Mouse (Mus musculus) midbrain, postnatal 0 days (tissue): ENCODE measurements around the gene Acbd4. TPM values are rescaled to one million over a fixed set of nuclear protein-coding genes. Genes with fewer than 3 reads are reported as not detected.

Source experiments
- ATAC-seq: fragments of 200-750 bp; cut with Nextera tagmentation; 2 replicates; pipeline ENCODE4 v1.8.0; 2017; ENCODE audit warnings: moderate number of reproducible peaks, mild to moderate bottlenecking, moderate TSS enrichment, moderate library complexity; ENCODE audit not compliant: low FRiP score
- DNase-seq: peaks from one replicate; pipeline ENCODE4 v3.0.0-alpha.2; 2015; ENCODE audit warnings: low spot score
- H3K27ac ChIP-seq: fragments of 300-500 bp; sonication (generic); 2 replicates; pipeline ENCODE4 v1.5.1; 2014; ENCODE audit warnings: low read depth, mild to moderate bottlenecking, low read length, mixed read lengths
- H3K27me3 ChIP-seq: fragments of 300-500 bp; sonication (generic); 2 replicates; pipeline ENCODE4 v1.6.1; 2014; ENCODE audit warnings: low read length, control low read depth, mixed read lengths; ENCODE audit not compliant: insufficient read depth
- H3K36me3 ChIP-seq: fragments of 300-500 bp; sonication (generic); 2 replicates; pipeline ENCODE4 v1.6.1; 2014; ENCODE audit warnings: low read length, control low read depth, mixed read lengths; ENCODE audit not compliant: insufficient read depth
- H3K4me1 ChIP-seq: fragments of 300-500 bp; sonication (generic); 2 replicates; pipeline ENCODE4 v1.6.1; 2014; ENCODE audit warnings: mild to moderate bottlenecking, control low read depth, antibody characterized with exemption, low read length, mixed read lengths; ENCODE audit not compliant: insufficient read depth
- H3K4me2 ChIP-seq: fragments of 300-500 bp; sonication (generic); 2 replicates; pipeline ENCODE4 v1.6.1; 2014; ENCODE audit warnings: low read depth, mild to moderate bottlenecking, low read length, mixed read lengths; ENCODE audit not compliant: poor library complexity, severe bottlenecking
- H3K4me3 ChIP-seq: fragments of 300-500 bp; sonication (generic); 2 replicates; pipeline ENCODE4 v1.5.1; 2014; ENCODE audit warnings: low read depth, mild to moderate bottlenecking, low read length, moderate library complexity
- H3K9ac ChIP-seq: fragments of 300-500 bp; sonication (generic); replicated peaks from 2 replicates; pipeline ENCODE4 v1.6.1; 2014; ENCODE audit warnings: mild to moderate bottlenecking, low read length, moderate library complexity, mixed read lengths; ENCODE audit not compliant: poor library complexity, severe bottlenecking
- H3K9me3 ChIP-seq: fragments of 300-500 bp; sonication (generic); 2 replicates; pipeline ENCODE4 v1.6.1; 2016; ENCODE audit warnings: low read length, control low read depth
- CTCF ChIP-seq: IDR thresholded peaks from 2 replicates; pipeline ENCODE4 v1.5.1; 2016; ENCODE audit warnings: antibody characterized with exemption, mild to moderate bottlenecking
- WGBS: fragments of 180-500 bp; shearing (Covaris S2); extraction: QIAGEN DNeasy Blood & Tissue Kit; methylation state at CpG from one replicate; pipeline ENCODE4 v1.1.7; 2014; 5-methylcytosine and 5-hydroxymethylcytosine counted together
- polyA plus RNA-seq: library from polyadenylated mRNA; unstranded; fragments of >200 nt; fragmentation: Nextera tagmentation; extraction: Ambion mirVana; gene quantifications from 2 replicates; pipeline ENCODE4 v1.2.1, GENCODE M21; 2015
- total RNA-seq: library from RNA; depleted of rRNA; stranded (reverse); fragments of >200 nt; gene quantifications from 2 replicates; pipeline ENCODE4 v1.2.3, GENCODE M21; 2014

Gene Acbd4
- total and polyA plus RNA-seq, 2 experiments from 2014 or later: 17.5 to 22.9 TPM

GRCm38 (mm10) chr11:103095107-103095670 lies 6.3 kb upstream of the Acbd4 start:
- WGBS: 55% methylated on average over 9 of the region's 9 CpGs
- Histone ChIP-seq H3K4me3 (no peak overlapping the region), H3K9me3 (no peaks in the 10 kb centered on the region), H3K27me3 (peaks cover 9% of the 10 kb centered on the region), H3K27ac (no peak overlapping the region), H3K9ac (no peak overlapping the region), H3K4me1 (no peaks in the 10 kb centered on the region), H3K36me3 (no peaks in the 10 kb centered on the region), H3K4me2 (no peak overlapping the region)
- no peak for TF ChIP-seq CTCF
- ATAC-seq: no peak
- no peak for DNase-seq

GRCm38 (mm10) chr11:103095801-103096200 lies 5.7 kb upstream of the Acbd4 start:
- Histone ChIP-seq H3K4me3 (no peak overlapping the region), H3K4me1 (no peaks in the 10 kb centered on the region), H3K27ac (no peak overlapping the region), H3K9ac (no peak overlapping the region), H3K36me3 (no peaks in the 10 kb centered on the region), H3K27me3 (peaks cover 14% of the 10 kb centered on the region), H3K9me3 (no peaks in the 10 kb centered on the region), H3K4me2 (no peak overlapping the region)
- WGBS: 90% methylated on average over 6 of the region's 6 CpGs
- DNase-seq (no peak), ATAC-seq (no peak)
- no peak for TF ChIP-seq CTCF

- no peak overlapping the region for H3K27ac ChIP-seq
- ATAC-seq: no peak
- 23% methylated on average over 22 of the region's 22 CpGs for WGBS
- TF ChIP-seq CTCF: no peak
- no peak for DNase-seq
- peaks cover 19% of the 10 kb centered on the region for H3K27me3 ChIP-seq
- H3K4me2 ChIP-seq: no peak overlapping the region
- H3K4me1 ChIP-seq: no peaks in the 10 kb centered on the region
- no peak overlapping the region for H3K9ac ChIP-seq
- H3K4me3 ChIP-seq: no peak overlapping the region
- H3K9me3 ChIP-seq: no peaks in the 10 kb centered on the region
- H3K36me3 ChIP-seq: no peaks in the 10 kb centered on the region
Measured at GRCm38 (mm10) chr11:103096979-103097894, 4.2 kb upstream of the Acbd4 start.

- WGBS: 66% methylated on average over 11 of the region's 11 CpGs
- Histone ChIP-seq H3K36me3 (no peaks in the 10 kb centered on the region), H3K27ac (no peak overlapping the region), H3K4me2 (no peak overlapping the region), H3K9ac (no peak overlapping the region), H3K27me3 (peaks cover 19% of the 10 kb centered on the region), H3K4me3 (no peak overlapping the region), H3K9me3 (no peaks in the 10 kb centered on the region), H3K4me1 (no peaks in the 10 kb centered on the region)
- DNase-seq: no peak
- TF ChIP-seq CTCF: no peak
- ATAC-seq: no peak
Measured at GRCm38 (mm10) chr11:103098531-103099190, 2.8 kb upstream of the Acbd4 start.

GRCm38 (mm10) chr11:103099352-103099940 lies 2.0 kb upstream of the Acbd4 start:
- no peaks in the 10 kb centered on the region for H3K36me3 ChIP-seq
- H3K4me3 ChIP-seq: no peak overlapping the region
- no peak overlapping the region for H3K27ac ChIP-seq
- H3K9me3 ChIP-seq: no peaks in the 10 kb centered on the region
- WGBS: 61% methylated on average over 12 of the region's 12 CpGs
- no peaks in the 10 kb centered on the region for H3K4me1 ChIP-seq
- no peak overlapping the region for H3K9ac ChIP-seq
- ATAC-seq (no peak), DNase-seq (no peak)
- TF ChIP-seq CTCF: no peak
- H3K27me3 ChIP-seq: peaks cover 19% of the 10 kb centered on the region
- H3K4me2 ChIP-seq: no peak overlapping the region
